Mouse (Mus musculus) bone marrow, adult 2 months (tissue): Measurements from ENCODE around the gene Cxcl17. TPM values are rescaled to one million over a fixed set of nuclear protein-coding genes. Genes with fewer than 3 reads are reported as not detected.
"Not testable (repeated sequence)": the region's sequence is repeated elsewhere in the genome, so short reads cannot be mapped to it uniquely, and the experiment has no call there.

ENCODE experiments used
- H3K27ac ChIP-seq: fragments of 200-500 bp; 2 replicates; pipeline ENCODE4 v1.5.1; 2012; ENCODE audit warnings: low read depth, mild to moderate bottlenecking, control low read depth, inconsistent platforms, low read length; ENCODE audit not compliant: control insufficient read depth, poor library complexity, insufficient read depth
- H3K4me1 ChIP-seq: fragments of 200-500 bp; 2 replicates; pipeline ENCODE4 v1.6.1; 2011; ENCODE audit warnings: low read length; ENCODE audit not compliant: control insufficient read depth, insufficient read depth
- H3K4me3 ChIP-seq: fragments of 200-500 bp; replicated peaks from 2 replicates; pipeline ENCODE3; 2011; ENCODE audit warnings: mild to moderate bottlenecking, low read depth, low read length, control low read depth; ENCODE audit not compliant: control insufficient read depth
- CTCF ChIP-seq: fragments of 200-500 bp; IDR thresholded peaks from 2 replicates; pipeline ENCODE4 v1.5.1; 2011; ENCODE audit warnings: low read length, control low read depth; ENCODE audit not compliant: control insufficient read depth, insufficient read depth
- POLR2A ChIP-seq: fragments of 200-500 bp; IDR thresholded peaks from 2 replicates; pipeline ENCODE4 v1.6.1; 2011; ENCODE audit warnings: low read depth, mild to moderate bottlenecking, control low read depth, low read length, borderline replicate concordance; ENCODE audit not compliant: control insufficient read depth
- WGBS: fragments of 180-500 bp; shearing (Covaris S2); methylation state at CpG from one replicate; pipeline ENCODE4 v1.1.7; 2018; 5-methylcytosine and 5-hydroxymethylcytosine counted together
- polyA plus RNA-seq: library from polyadenylated mRNA; stranded (reverse); fragments of >200 nt; gene quantifications from 2 replicates; pipeline ENCODE4 v1.2.4, GENCODE M21; 2011; ENCODE audit warnings: low replicate concordance; ENCODE audit not compliant: missing spikeins, insufficient read depth, insufficient read length

Cxcl17 gene
- polyA plus RNA-seq = not detected in 2 replicates

GRCm38 (mm10) chr7:25412833-25413441 lies at the start of gene Cxcl17:
Gene Cxcl17 (minus strand): TSS chr7:25412886.
- Histone ChIP-seq H3K4me1 (no peaks in the 10 kb centered on the region), H3K27ac (no peak within 1 kb of the TSS; the same call in 1 of the 2 replicates), H3K4me3 (no peak within 1 kb of the TSS)
- TF ChIP-seq POLR2A = no peak
- TF ChIP-seq CTCF = no peak
- WGBS = 55% methylated on average over 7 of the region's 7 CpGs

- not testable (repeated sequence) for H3K4me3 ChIP-seq, H3K27ac ChIP-seq, H3K4me1 ChIP-seq
- WGBS = no CpG with 5 or more reads among the region's 1 CpGs
These were observed 49.3 kb upstream of the Cxcl17 start for GRCm38 (mm10) chr7:25462033-25462337.

- H3K4me1 ChIP-seq, H3K27ac ChIP-seq, H3K4me3 ChIP-seq: not testable (repeated sequence)
- 78% methylated on average over 4 of the region's 5 CpGs for WGBS
These were observed 48.8 kb upstream of the Cxcl17 start for GRCm38 (mm10) chr7:25461336-25462032.

GRCm38 (mm10) chr7:25452103-25452502 lies 39.4 kb upstream of the Cxcl17 start:
- Histone ChIP-seq H3K27ac (no peak overlapping the region), H3K4me3 (no peak overlapping the region), H3K4me1 (no peaks in the 10 kb centered on the region; the same call in 1 of the 2 replicates)
- WGBS = 84% methylated on average over 3 of the region's 3 CpGs
- TF ChIP-seq CTCF = no peak
- no peak for TF ChIP-seq POLR2A

GRCm38 (mm10) chr7:25449913-25450890 lies 37.5 kb upstream of the Cxcl17 start:
- no peak overlapping the region for H3K4me3 ChIP-seq
- H3K27ac ChIP-seq = no peak overlapping the region; the same call in 1 of the 2 replicates
- H3K4me1 ChIP-seq = no peaks in the 10 kb centered on the region; the same call in 1 of the 2 replicates
- 63% methylated on average over 9 of the region's 9 CpGs for WGBS
- TF ChIP-seq POLR2A = no peak
- no peak for TF ChIP-seq CTCF

- TF ChIP-seq CTCF (no peak), POLR2A (no peak)
- H3K4me1 ChIP-seq = peaks cover 12% of the 10 kb centered on the region; the same call in 1 of the 2 replicates
- no peak overlapping the region for H3K4me3 ChIP-seq
- WGBS = 69% methylated on average over 6 of the region's 6 CpGs
- peak overlapping the region; percentile 53 for H3K27ac ChIP-seq
These were observed 28.1 kb upstream of the Cxcl17 start for GRCm38 (mm10) chr7:25440816-25441153.

- Histone ChIP-seq H3K27ac (peak overlapping the region; percentile 53), H3K4me1 (peaks cover 13% of the 10 kb centered on the region; the same call in 1 of the 2 replicates), H3K4me3 (no peak overlapping the region)
- TF ChIP-seq CTCF (no peak), POLR2A (no peak)
- 48% methylated on average over 9 of the region's 9 CpGs for WGBS
These were observed 27.5 kb upstream of the Cxcl17 start for GRCm38 (mm10) chr7:25439978-25440815.

- no peak for TF ChIP-seq CTCF
- H3K4me1 ChIP-seq = peaks cover 19% of the 10 kb centered on the region
- 81% methylated on average over 8 of the region's 8 CpGs for WGBS
- H3K4me3 ChIP-seq = no peak overlapping the region
- H3K27ac ChIP-seq = no peak overlapping the region
These were observed 26.6 kb upstream of the Cxcl17 start for GRCm38 (mm10) chr7:25439124-25439822.
